Mouse (Mus musculus) 3134 (cell line): ENCODE results near the gene Tfeb.

Source experiments
- DNase-seq: peaks from one replicate; pipeline ENCODE4 v3.0.0-alpha.2; 2011; ENCODE audit warnings: low spot score; ENCODE audit not compliant: insufficient read length; ENCODE audit errors: extremely low read depth

Gene Tfeb

GRCm38 (mm10) chr17:47750101-47750500, 13.3 kb downstream of the Tfeb start:
- no peak for DNase-seq

- no peak for DNase-seq
Observed at GRCm38 (mm10) chr17:47751811-47752210, 15.0 kb downstream of the Tfeb start.

- DNase-seq, result no peak
Observed at GRCm38 (mm10) chr17:47753130-47753775, 16.4 kb downstream of the Tfeb start.

- DNase-seq, result peak; percentile 81
Observed at GRCm38 (mm10) chr17:47754246-47754645, 17.4 kb downstream of the Tfeb start.

- peak; percentile 63 for DNase-seq
Observed at GRCm38 (mm10) chr17:47756366-47756765, 19.5 kb downstream of the Tfeb start.

- DNase-seq, result no peak
Observed at GRCm38 (mm10) chr17:47757056-47757610, 20.3 kb downstream of the Tfeb start.

GRCm38 (mm10) chr17:47759702-47760410, 23.0 kb downstream of the Tfeb start:
- peak; percentile 80 for DNase-seq

- DNase-seq, result no peak
Observed at GRCm38 (mm10) chr17:47762028-47762427, 25.2 kb downstream of the Tfeb start.

- peak; percentile 89 for DNase-seq
Observed at GRCm38 (mm10) chr17:47762518-47763340, 25.9 kb downstream of the Tfeb start.

- DNase-seq, result no peak
Observed at GRCm38 (mm10) chr17:47765986-47766385, 29.2 kb downstream of the Tfeb start.

GRCm38 (mm10) chr17:47766407-47767043, 29.7 kb downstream of the Tfeb start:
- no peak for DNase-seq

GRCm38 (mm10) chr17:47767081-47767455, 30.2 kb downstream of the Tfeb start:
- no peak for DNase-seq

GRCm38 (mm10) chr17:47767456-47768141, 30.8 kb downstream of the Tfeb start:
- DNase-seq, result no peak

- DNase-seq, result no peak
Observed at GRCm38 (mm10) chr17:47768707-47769276, 32.0 kb downstream of the Tfeb start.

GRCm38 (mm10) chr17:47769389-47770299, 32.8 kb downstream of the Tfeb start:
- no peak for DNase-seq

GRCm38 (mm10) chr17:47773604-47774003, 36.8 kb downstream of the Tfeb start:
- DNase-seq, result no peak

- no peak for DNase-seq
Observed at GRCm38 (mm10) chr17:47777141-47777540, 40.3 kb downstream of the Tfeb start.

- DNase-seq, result no peak
Observed at GRCm38 (mm10) chr17:47780470-47780869, 43.6 kb downstream of the Tfeb start.

GRCm38 (mm10) chr17:47782486-47782885, 45.7 kb downstream of the Tfeb start:
- no peak for DNase-seq
